In genomic region chr1:79734794-79735193, GRCm38 (mm10) we compare ENCODE assay signal across 1 mouse cellular context.
TF ChIP-seq lines count a peak whose summit lies in the region.

No protein-coding gene starts in this region.

TF ChIP-seq in CH12.LX, 34 proteins besides CTCF, POLR2A, EP300 and RAD21:
- TF ChIP-seq MAFK (IDR thresholded peaks at IDR 0.05; ENCODE audit: insufficient replicate concordance, low read length) (no peak), ZC3H11A (IDR thresholded peaks at IDR 0.05; ENCODE audit: low read depth, low read length) (no peak), KAT2A (IDR thresholded peaks at IDR 0.05; ENCODE audit: insufficient replicate concordance, low read length) (no peak), BHLHE40 (IDR thresholded peaks at IDR 0.05; ENCODE audit: low read depth, low read length) (no peak), TCF12 (IDR thresholded peaks at IDR 0.05; ENCODE audit: low read depth, low read length) (no peak), MYC (IDR thresholded peaks at IDR 0.05; ENCODE audit: low read depth, low read length) (no peak), SMC3 (IDR thresholded peaks at IDR 0.05; ENCODE audit: low read depth, low read length) (peak; percentile 53)
TF ChIP-seq in CH12.LX: peak in this region for 1.
